Mouse (Mus musculus) embryonic facial prominence, embryonic 14.5 days (tissue): ENCODE results near the gene Pld4. TPM values are rescaled to one million over a fixed set of nuclear protein-coding genes. Genes with fewer than 3 reads are reported as not detected.

Source experiments
- ATAC-seq: fragments of 200-750 bp; cut with Nextera tagmentation; 2 replicates; pipeline ENCODE4 v1.8.0; 2017; ENCODE audit warnings: low read depth, moderate number of reproducible peaks, moderate TSS enrichment
- DNase-seq: peaks from one replicate; pipeline ENCODE4 v3.0.0-alpha.2; 2015; ENCODE audit warnings: low spot score
- H3K27ac ChIP-seq: fragments of 300-500 bp; sonication (generic); replicated peaks from 2 replicates; pipeline ENCODE4 v1.5.1; 2014; ENCODE audit warnings: low read depth, mild to moderate bottlenecking, low read length, moderate library complexity
- H3K27me3 ChIP-seq: fragments of 300-500 bp; sonication (generic); replicated peaks from 2 replicates; pipeline ENCODE4 v1.6.1; 2014; ENCODE audit warnings: low read length; ENCODE audit not compliant: control insufficient read depth, insufficient read depth
- H3K36me3 ChIP-seq: fragments of 300-500 bp; sonication (generic); 2 replicates; pipeline ENCODE4 v1.6.1; 2014; ENCODE audit warnings: low read length, mixed read lengths; ENCODE audit not compliant: control insufficient read depth, insufficient read depth
- H3K4me1 ChIP-seq: fragments of 300-500 bp; sonication (generic); 2 replicates; pipeline ENCODE4 v1.6.1; 2014; ENCODE audit warnings: antibody characterized with exemption, low read length; ENCODE audit not compliant: control insufficient read depth, insufficient read depth
- H3K4me2 ChIP-seq: fragments of 300-500 bp; sonication (generic); 2 replicates; pipeline ENCODE4 v1.6.1; 2014; ENCODE audit warnings: low read depth, mild to moderate bottlenecking, low read length, moderate library complexity, mixed read lengths
- H3K4me3 ChIP-seq: fragments of 300-500 bp; sonication (generic); 2 replicates; pipeline ENCODE4 v1.5.1; 2014; ENCODE audit warnings: low read depth, mild to moderate bottlenecking, low read length
- H3K9ac ChIP-seq: fragments of 300-500 bp; sonication (generic); 2 replicates; pipeline ENCODE4 v1.6.1; 2014; ENCODE audit warnings: low read depth, mild to moderate bottlenecking, low read length, moderate library complexity, mixed read lengths
- H3K9me3 ChIP-seq: fragments of 300-500 bp; sonication (generic); 2 replicates; pipeline ENCODE4 v1.6.1; 2016; ENCODE audit warnings: low read length; ENCODE audit not compliant: control insufficient read depth
- WGBS: fragments of 180-500 bp; shearing (Covaris S2); extraction: QIAGEN DNeasy Blood & Tissue Kit; methylation state at CpG from one replicate; pipeline ENCODE4 v1.1.7; 2014; 5-methylcytosine and 5-hydroxymethylcytosine counted together
- polyA plus RNA-seq: library from polyadenylated mRNA; unstranded; fragments of >200 nt; fragmentation: Nextera tagmentation; extraction: Ambion mirVana; gene quantifications from 2 replicates; pipeline ENCODE4 v1.2.1, GENCODE M21; 2014

Gene Pld4
- polyA plus RNA-seq, 1 experiment from 2014 or later: 12.8 TPM

GRCm38 (mm10) chr12:112766586-112766985 is 6.1 kb downstream of the Pld4 start:
- DNase-seq (no peak), ATAC-seq (no peak)
- Histone ChIP-seq H3K36me3 (no peaks in the 10 kb centered on the region), H3K4me1 (no peaks in the 10 kb centered on the region), H3K9ac (no peak overlapping the region), H3K27ac (no peak overlapping the region), H3K4me2 (no peak overlapping the region), H3K4me3 (no peak overlapping the region), H3K9me3 (no peaks in the 10 kb centered on the region), H3K27me3 (no peaks in the 10 kb centered on the region)
- WGBS: 86% methylated on average over 7 of the region's 7 CpGs

DNA sequence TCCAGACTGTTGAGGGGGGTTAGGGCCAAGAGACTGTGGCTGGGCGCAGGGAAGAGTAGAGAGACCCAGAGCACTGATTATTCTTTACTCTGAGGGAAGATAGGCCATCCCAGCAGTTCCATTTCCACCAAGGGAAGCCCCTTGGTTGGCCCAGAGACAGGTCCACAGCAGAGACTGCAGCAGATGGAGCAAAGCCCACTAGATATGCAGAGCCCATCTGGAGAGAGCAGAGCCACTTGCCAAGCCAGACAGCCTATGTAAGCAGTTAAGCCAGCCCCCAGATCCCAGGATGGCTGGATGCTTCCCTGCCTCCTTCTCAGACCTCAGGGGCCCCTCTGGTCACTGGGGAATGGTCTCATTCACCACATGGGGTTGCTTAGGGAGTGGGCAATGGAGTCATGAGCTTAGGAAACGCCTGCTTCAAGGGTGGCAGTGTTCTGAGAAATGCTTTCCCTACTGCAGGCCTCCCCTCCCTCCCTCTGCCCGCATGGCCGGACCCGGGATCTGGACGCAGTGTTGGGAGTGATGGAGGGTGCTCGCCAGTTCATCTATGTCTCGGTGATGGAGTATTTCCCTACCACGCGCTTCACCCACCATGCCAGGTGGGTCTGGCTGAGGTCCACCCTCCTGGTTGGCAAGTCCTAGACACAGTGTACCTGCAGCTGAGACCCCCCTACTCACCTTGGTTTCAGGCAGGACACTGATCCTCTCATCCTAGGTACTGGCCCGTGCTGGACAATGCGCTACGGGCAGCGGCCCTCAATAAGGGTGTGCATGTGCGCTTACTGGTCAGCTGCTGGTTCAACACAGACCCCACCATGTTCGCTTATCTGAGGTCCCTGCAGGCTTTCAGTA is 6.8 kb downstream of the Pld4 start:
- DNase-seq (no peak), ATAC-seq (no peak)
- Histone ChIP-seq H3K36me3 (no peaks in the 10 kb centered on the region), H3K27ac (no peak overlapping the region), H3K4me2 (no peak overlapping the region), H3K9ac (no peak overlapping the region), H3K9me3 (no peaks in the 10 kb centered on the region), H3K4me1 (no peaks in the 10 kb centered on the region), H3K4me3 (no peak overlapping the region), H3K27me3 (no peaks in the 10 kb centered on the region)
- WGBS: 95% methylated on average over 15 of the region's 16 CpGs

- H3K36me3 ChIP-seq: no peaks in the 10 kb centered on the region
- WGBS: 81% methylated on average over 7 of the region's 8 CpGs
- no peak for DNase-seq
- H3K4me2 ChIP-seq: no peak overlapping the region
- H3K9me3 ChIP-seq: no peaks in the 10 kb centered on the region
- no peaks in the 10 kb centered on the region for H3K4me1 ChIP-seq
- no peak overlapping the region for H3K27ac ChIP-seq
- no peak overlapping the region for H3K4me3 ChIP-seq
- no peak for ATAC-seq
- no peaks in the 10 kb centered on the region for H3K27me3 ChIP-seq
- no peak overlapping the region for H3K9ac ChIP-seq
These were observed 7.7 kb downstream of the Pld4 start for GRCm38 (mm10) chr12:112768166-112768565.

DNA sequence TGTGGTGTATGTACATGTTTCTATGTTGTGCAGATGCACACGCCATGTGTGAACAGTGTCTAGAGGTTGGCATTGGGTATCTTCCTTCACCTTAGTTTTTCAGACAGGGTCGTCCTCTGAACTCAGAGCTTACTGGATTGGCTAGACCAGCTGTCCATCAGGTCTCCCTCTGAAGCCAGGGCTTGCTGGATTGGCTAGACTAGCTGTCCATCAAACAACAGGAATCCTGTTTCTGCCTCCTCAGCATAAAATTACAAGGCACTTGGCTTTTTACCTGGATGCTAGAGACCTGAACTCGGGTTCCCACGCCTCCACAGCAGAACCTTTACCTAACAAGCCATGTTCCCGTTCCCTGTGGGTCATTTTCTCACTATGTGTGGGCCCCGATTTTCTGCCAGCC is 8.6 kb downstream of the Pld4 start:
- no peak overlapping the region; the same call in 1 of the 2 replicates for H3K27ac ChIP-seq
- H3K9ac ChIP-seq: no peak overlapping the region
- H3K9me3 ChIP-seq: no peaks in the 10 kb centered on the region
- H3K36me3 ChIP-seq: no peaks in the 10 kb centered on the region
- no peak for ATAC-seq
- 81% methylated on average over 6 of the region's 6 CpGs for WGBS
- no peaks in the 10 kb centered on the region for H3K27me3 ChIP-seq
- no peaks in the 10 kb centered on the region for H3K4me1 ChIP-seq
- DNase-seq: peak; percentile 54
- H3K4me3 ChIP-seq: no peak overlapping the region
- no peak overlapping the region for H3K4me2 ChIP-seq

DNA sequence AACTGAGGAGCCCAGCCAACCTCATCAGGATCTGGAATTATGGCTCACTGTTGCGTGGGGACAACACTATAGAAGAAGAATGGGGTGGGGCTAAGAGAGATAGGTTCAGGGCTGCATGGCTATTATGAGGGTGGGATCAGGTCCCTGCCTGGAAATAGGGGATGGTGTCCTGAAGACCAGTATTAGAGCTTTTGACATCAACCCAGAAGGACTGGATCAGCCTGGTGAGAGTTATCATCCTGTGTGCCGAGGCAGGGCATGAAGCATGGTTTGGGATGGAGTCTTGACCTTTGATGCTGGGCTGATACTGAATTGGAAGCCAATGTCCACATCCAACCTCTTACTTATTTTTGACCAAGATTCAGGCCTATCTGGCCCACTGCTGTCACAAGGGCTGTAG is 9.3 kb downstream of the Pld4 start:
- Histone ChIP-seq H3K27me3 (no peaks in the 10 kb centered on the region), H3K36me3 (no peaks in the 10 kb centered on the region), H3K9me3 (no peaks in the 10 kb centered on the region), H3K4me3 (no peak overlapping the region), H3K27ac (no peak overlapping the region), H3K4me1 (no peaks in the 10 kb centered on the region), H3K4me2 (no peak overlapping the region), H3K9ac (no peak overlapping the region)
- DNase-seq: no peak
- ATAC-seq: no peak
- WGBS: 65% methylated on average over 2 of the region's 2 CpGs

DNA sequence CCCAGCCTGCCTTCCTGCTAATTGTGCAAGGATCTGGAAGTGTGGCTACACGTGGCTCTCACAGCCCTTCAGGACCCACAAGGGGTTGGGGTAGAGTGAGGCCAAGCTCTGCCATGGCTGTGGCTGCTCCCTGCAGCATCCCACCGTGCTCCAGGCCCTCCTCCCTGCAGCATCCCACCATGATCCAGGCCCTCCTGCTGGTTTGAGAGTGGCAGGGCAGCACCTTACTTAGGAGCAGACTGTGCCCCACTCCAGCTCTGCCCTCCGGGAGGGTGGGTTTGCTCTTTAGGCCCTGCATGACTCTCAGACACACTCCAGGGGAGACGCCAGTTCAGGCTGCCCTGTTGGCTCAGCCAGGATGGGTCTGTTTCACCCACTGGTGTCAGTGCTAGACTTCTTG is 9.9 kb downstream of the Pld4 start:
- no peaks in the 10 kb centered on the region for H3K4me1 ChIP-seq
- ATAC-seq (no peak), DNase-seq (no peak)
- H3K36me3 ChIP-seq: no peaks in the 10 kb centered on the region
- H3K27ac ChIP-seq: no peak overlapping the region
- no peak overlapping the region for H3K9ac ChIP-seq
- peaks cover 3% of the 10 kb centered on the region; the same call in 1 of the 2 replicates for H3K9me3 ChIP-seq
- no peak overlapping the region for H3K4me2 ChIP-seq
- no peak overlapping the region for H3K4me3 ChIP-seq
- no peaks in the 10 kb centered on the region for H3K27me3 ChIP-seq
- 69% methylated on average over 4 of the region's 4 CpGs for WGBS

GRCm38 (mm10) chr12:112772306-112772705 is 11.9 kb downstream of the Pld4 start:
- Histone ChIP-seq H3K27me3 (no peaks in the 10 kb centered on the region), H3K36me3 (no peaks in the 10 kb centered on the region), H3K4me3 (no peak overlapping the region), H3K4me2 (no peak overlapping the region), H3K9ac (no peak overlapping the region), H3K4me1 (no peaks in the 10 kb centered on the region), H3K27ac (no peak overlapping the region), H3K9me3 (peaks cover 6% of the 10 kb centered on the region; the same call in 1 of the 2 replicates)
- 85% methylated on average over 14 of the region's 14 CpGs for WGBS
- DNase-seq (no peak), ATAC-seq (no peak)

DNA sequence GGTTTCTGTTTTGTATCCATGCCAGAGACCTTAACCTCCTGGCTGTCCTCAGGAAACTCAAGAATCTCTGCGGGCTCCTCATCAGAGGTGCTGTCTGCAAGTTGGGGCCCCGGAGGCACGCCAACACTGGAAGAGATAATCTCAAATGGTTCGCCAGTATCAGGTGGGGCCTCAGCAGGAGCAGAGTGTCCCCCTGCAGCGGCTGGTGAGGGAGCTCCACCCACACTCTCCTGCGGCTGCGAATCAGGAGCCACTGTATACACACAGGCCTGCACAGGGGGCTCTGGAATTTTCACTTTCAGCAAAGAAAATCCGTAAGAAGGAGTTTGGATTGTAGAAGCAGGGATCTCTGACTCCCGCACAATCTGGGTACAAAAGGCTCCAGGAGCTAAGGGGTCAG is 12.9 kb downstream of the Pld4 start:
- peaks cover 6% of the 10 kb centered on the region; the same call in 1 of the 2 replicates for H3K9me3 ChIP-seq
- H3K4me1 ChIP-seq: no peaks in the 10 kb centered on the region
- no peaks in the 10 kb centered on the region for H3K36me3 ChIP-seq
- H3K27me3 ChIP-seq: no peaks in the 10 kb centered on the region
- no peak overlapping the region for H3K4me3 ChIP-seq
- H3K27ac ChIP-seq: no peak overlapping the region
- 35% methylated on average over 9 of the region's 9 CpGs for WGBS
- DNase-seq (no peak), ATAC-seq (no peak)
- no peak overlapping the region for H3K9ac ChIP-seq
- no peak overlapping the region for H3K4me2 ChIP-seq

DNA sequence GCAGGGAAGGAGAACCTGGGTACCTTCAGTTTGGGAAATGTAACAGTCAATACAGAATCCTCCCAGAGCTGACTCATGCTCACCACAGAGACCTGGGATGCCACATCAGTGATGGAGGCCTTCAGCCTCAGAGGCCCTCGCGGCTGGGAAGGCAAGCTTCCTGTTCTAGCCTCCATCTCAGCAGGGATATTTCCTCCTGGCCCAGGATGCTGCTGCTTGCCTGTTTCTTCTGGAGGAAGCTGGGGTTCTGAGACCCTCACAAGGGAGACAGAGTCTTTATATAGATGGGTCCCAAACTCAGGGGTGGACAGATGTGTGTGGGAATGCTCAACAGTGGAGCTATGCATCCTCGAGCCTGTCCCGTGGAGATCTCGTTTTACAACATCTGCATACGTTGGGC is 13.6 kb downstream of the Pld4 start:
- H3K4me2 ChIP-seq: no peak overlapping the region
- 85% methylated on average over 6 of the region's 6 CpGs for WGBS
- H3K4me3 ChIP-seq: no peak overlapping the region
- no peak overlapping the region for H3K27ac ChIP-seq
- H3K27me3 ChIP-seq: no peaks in the 10 kb centered on the region
- ATAC-seq (no peak), DNase-seq (no peak)
- H3K36me3 ChIP-seq: no peaks in the 10 kb centered on the region
- H3K9ac ChIP-seq: no peak overlapping the region
- no peaks in the 10 kb centered on the region for H3K4me1 ChIP-seq
- H3K9me3 ChIP-seq: peaks cover 6% of the 10 kb centered on the region; the same call in 1 of the 2 replicates
